Mouse (Mus musculus) forebrain, postnatal 0 days (tissue): Measurements from ENCODE around the gene Cyp2f2. TPM values are rescaled to one million over a fixed set of nuclear protein-coding genes. Genes with fewer than 3 reads are reported as not detected.

Experiments
- ATAC-seq: fragments of 200-750 bp; cut with Nextera tagmentation; 2 replicates; pipeline ENCODE4 v1.8.0; 2017; ENCODE audit warnings: mild to moderate bottlenecking, moderate library complexity
- DNase-seq: peaks from one replicate; pipeline ENCODE4 v3.0.0-alpha.2; 2015
- H3K27ac ChIP-seq: fragments of 300-500 bp; sonication (generic); 2 replicates; pipeline ENCODE4 v1.5.1; 2014; ENCODE audit warnings: low read depth, mild to moderate bottlenecking, antibody characterized with exemption, low read length, moderate library complexity, mixed read lengths
- H3K27me3 ChIP-seq: fragments of 300-500 bp; sonication (generic); 2 replicates; pipeline ENCODE4 v1.6.1; 2014; ENCODE audit warnings: mild to moderate bottlenecking, low read length, mixed read lengths; ENCODE audit not compliant: insufficient read depth
- H3K36me3 ChIP-seq: fragments of 300-500 bp; sonication (generic); 2 replicates; pipeline ENCODE4 v1.6.1; 2014; ENCODE audit warnings: mild to moderate bottlenecking, moderate library complexity; ENCODE audit not compliant: insufficient read depth
- H3K4me1 ChIP-seq: fragments of 300-500 bp; sonication (generic); 2 replicates; pipeline ENCODE4 v1.6.1; 2014; ENCODE audit warnings: antibody characterized with exemption; ENCODE audit not compliant: insufficient read depth
- H3K4me2 ChIP-seq: fragments of 300-500 bp; sonication (generic); 2 replicates; pipeline ENCODE4 v1.6.1; 2014; ENCODE audit warnings: low read depth, mild to moderate bottlenecking, moderate library complexity
- H3K4me3 ChIP-seq: fragments of 300-500 bp; sonication (generic); 2 replicates; pipeline ENCODE4 v1.5.1; 2014; ENCODE audit warnings: low read depth, low read length, mixed read lengths
- H3K9ac ChIP-seq: fragments of 300-500 bp; sonication (generic); 2 replicates; pipeline ENCODE4 v1.6.1; 2014; ENCODE audit warnings: mild to moderate bottlenecking
- H3K9me3 ChIP-seq: fragments of 300-500 bp; sonication (generic); 2 replicates; pipeline ENCODE4 v1.6.1; 2016; ENCODE audit warnings: low read length
- CTCF ChIP-seq: sonication (generic); IDR thresholded peaks from 2 replicates; pipeline ENCODE4 v1.5.1; 2016; ENCODE audit warnings: antibody characterized with exemption, control low read depth, low read depth
- WGBS: fragments of 180-500 bp; shearing (Covaris S2); extraction: QIAGEN DNeasy Blood & Tissue Kit; methylation state at CpG from one replicate; pipeline ENCODE4 v1.1.7; 2014; 5-methylcytosine and 5-hydroxymethylcytosine counted together
- polyA plus RNA-seq: library from polyadenylated mRNA; unstranded; fragments of >200 nt; fragmentation: Nextera tagmentation; extraction: Ambion mirVana; gene quantifications from 2 replicates; pipeline ENCODE4 v1.2.1, GENCODE M21; 2015
- total RNA-seq: library from RNA; depleted of rRNA; stranded (reverse); fragments of >200 nt; gene quantifications from 2 replicates; pipeline ENCODE4 v1.2.3, GENCODE M21; 2014

Gene Cyp2f2
- total and polyA plus RNA-seq, 2 experiments from 2014 or later, result 0.27 TPM; not detected in 1

- 92% methylated on average over 4 of the region's 4 CpGs for WGBS
- Histone ChIP-seq H3K4me1 (peaks cover 24% of the 10 kb centered on the region), H3K9ac (no peak overlapping the region), H3K9me3 (no peaks in the 10 kb centered on the region), H3K4me3 (no peak overlapping the region), H3K27ac (no peak overlapping the region), H3K36me3 (peaks cover 40% of the 10 kb centered on the region), H3K4me2 (no peak overlapping the region), H3K27me3 (no peaks in the 10 kb centered on the region)
- no peak for DNase-seq
- no peak for ATAC-seq
- TF ChIP-seq CTCF, result no peak
Measured at GRCm38 (mm10) chr7:27161744-27162143, 42.0 kb downstream of the Cyp2f2 start.

GRCm38 (mm10) chr7:27162780-27163449 is 43.2 kb downstream of the Cyp2f2 start:
- Histone ChIP-seq H3K9ac (peak overlapping the region; percentile 28; the same call in 1 of the 2 replicates), H3K27me3 (no peaks in the 10 kb centered on the region), H3K4me1 (peaks cover 24% of the 10 kb centered on the region), H3K9me3 (no peaks in the 10 kb centered on the region), H3K36me3 (peaks cover 32% of the 10 kb centered on the region), H3K4me3 (no peak overlapping the region), H3K4me2 (peak overlapping the region; percentile 75), H3K27ac (no peak overlapping the region)
- DNase-seq (no peak), ATAC-seq (no peak)
- TF ChIP-seq CTCF, result no peak
- 83% methylated on average over 5 of the region's 5 CpGs for WGBS

- DNase-seq (no peak), ATAC-seq (no peak)
- H3K4me2 ChIP-seq, result peak overlapping the region; percentile 75
- H3K9ac ChIP-seq, result peak overlapping the region; percentile 28; the same call in 1 of the 2 replicates
- peaks cover 24% of the 10 kb centered on the region for H3K4me1 ChIP-seq
- no peak overlapping the region for H3K27ac ChIP-seq
- no peaks in the 10 kb centered on the region for H3K27me3 ChIP-seq
- peaks cover 26% of the 10 kb centered on the region for H3K36me3 ChIP-seq
- no peak overlapping the region for H3K4me3 ChIP-seq
- WGBS, result 80% methylated on average over 5 of the region's 5 CpGs
- no peaks in the 10 kb centered on the region for H3K9me3 ChIP-seq
- no peak for TF ChIP-seq CTCF
Measured at GRCm38 (mm10) chr7:27163450-27163805, 43.7 kb downstream of the Cyp2f2 start.

GRCm38 (mm10) chr7:27164112-27164947 is 44.6 kb downstream of the Cyp2f2 start:
- 86% methylated on average over 33 of the region's 33 CpGs for WGBS
- Histone ChIP-seq H3K4me2 (peak overlapping the region; percentile 75), H3K9ac (peak overlapping the region; percentile 92), H3K27ac (no peak overlapping the region), H3K4me1 (peaks cover 24% of the 10 kb centered on the region), H3K9me3 (no peaks in the 10 kb centered on the region), H3K27me3 (no peaks in the 10 kb centered on the region), H3K36me3 (peaks cover 20% of the 10 kb centered on the region), H3K4me3 (no peak overlapping the region)
- DNase-seq (no peak), ATAC-seq (no peak)
- TF ChIP-seq CTCF, result no peak

- peak overlapping the region; percentile 92 for H3K9ac ChIP-seq
- H3K27me3 ChIP-seq, result no peaks in the 10 kb centered on the region
- no peak for DNase-seq
- no peaks in the 10 kb centered on the region for H3K9me3 ChIP-seq
- no peak for ATAC-seq
- no peak overlapping the region for H3K27ac ChIP-seq
- peaks cover 24% of the 10 kb centered on the region for H3K4me1 ChIP-seq
- peak overlapping the region; percentile 90 for H3K4me3 ChIP-seq
- H3K4me2 ChIP-seq, result peak overlapping the region; percentile 75
- peaks cover 17% of the 10 kb centered on the region for H3K36me3 ChIP-seq
- 0 out of 2 replicates have a peak, but pooled peaks have one; percentile 4 for TF ChIP-seq CTCF
- WGBS, result 71% methylated on average over 23 of the region's 23 CpGs
Measured at GRCm38 (mm10) chr7:27165007-27165655, 45.4 kb downstream of the Cyp2f2 start.

GRCm38 (mm10) chr7:27165696-27166095 is 46.0 kb downstream of the Cyp2f2 start:
- 2% methylated on average over 8 of the region's 8 CpGs for WGBS
- no peaks in the 10 kb centered on the region for H3K27me3 ChIP-seq
- peak overlapping the region; percentile 75 for H3K4me2 ChIP-seq
- peak overlapping the region; percentile 92 for H3K9ac ChIP-seq
- H3K9me3 ChIP-seq, result no peaks in the 10 kb centered on the region
- DNase-seq (no peak), ATAC-seq (peak; percentile 5; the same call in 1 of the 2 replicates)
- H3K36me3 ChIP-seq, result peaks cover 17% of the 10 kb centered on the region
- no peak for TF ChIP-seq CTCF
- H3K4me1 ChIP-seq, result peaks cover 24% of the 10 kb centered on the region
- peak overlapping the region; percentile 97 for H3K27ac ChIP-seq
- peak overlapping the region; percentile 90 for H3K4me3 ChIP-seq
